Mouse (Mus musculus) myocyte (in vitro differentiated cells): ENCODE results near the gene 4930412O13Rik.

Experiments used
- CEBPB ChIP-seq: IDR thresholded peaks from 2 replicates; pipeline ENCODE4 v1.6.1; 2011; ENCODE audit warnings: mild to moderate bottlenecking, moderate library complexity; ENCODE audit not compliant: poor library complexity, insufficient read depth, severe bottlenecking
- POLR2A ChIP-seq: IDR thresholded peaks from one replicate; pipeline ENCODE4 v1.6.1; 2011; ENCODE audit warnings: low read depth, mild to moderate bottlenecking, control low read depth, moderate library complexity; ENCODE audit not compliant: insufficient read length
- REST ChIP-seq: IDR thresholded peaks from one replicate; pipeline ENCODE4 v1.6.1; 2011; ENCODE audit warnings: mild to moderate bottlenecking, control low read depth, moderate library complexity; ENCODE audit not compliant: insufficient read depth, insufficient read length

- no peak for TF ChIP-seq POLR2A
- no peak for TF ChIP-seq REST
- no peak for TF ChIP-seq CEBPB
Measured at GRCm38 (mm10) chr2:9835195-9835594, 45.9 kb upstream of the 4930412O13Rik start.
